Mouse (Mus musculus): ENCODE results near the gene Pms2.

Pms2 gene

GRCm38 (mm10) chr5:143909417-143910400, at the start of gene Pms2, which contains the start of gene Aimp2:
TSS of gene Pms2 (plus strand) at chr5:143909964.
TSS of gene Aimp2 (minus strand) at chr5:143909847.
- DNase-seq = peak; percentile 90 to 91

GRCm38 (mm10) chr5:143871547-143872169, 38.1 kb upstream of the Pms2 start:
- DNase-seq = peak; percentile 34 to 35

GRCm38 (mm10) chr5:143874571-143874970, 35.2 kb upstream of the Pms2 start:
- DNase-seq = no peak

DNA sequence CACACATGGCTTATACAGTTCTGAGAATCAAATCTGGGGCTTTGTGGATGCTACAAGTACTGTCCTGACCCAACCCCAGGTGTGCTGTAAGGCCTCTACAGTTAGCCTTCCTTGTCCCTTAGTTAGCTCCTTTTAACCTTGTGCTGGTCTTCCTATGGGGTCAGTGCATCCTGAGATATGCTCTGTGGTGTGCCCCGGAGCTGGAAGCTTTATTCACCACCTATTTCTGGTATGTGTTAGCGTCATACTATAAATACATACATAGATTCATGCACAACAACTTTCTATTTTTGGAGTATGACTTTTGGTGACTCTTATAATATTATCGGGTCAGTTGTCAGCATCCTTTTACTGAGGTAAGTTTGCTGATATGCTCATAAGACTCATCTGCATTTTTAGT, 24.5 kb upstream of the Pms2 start:
- DNase-seq = no peak

DNA sequence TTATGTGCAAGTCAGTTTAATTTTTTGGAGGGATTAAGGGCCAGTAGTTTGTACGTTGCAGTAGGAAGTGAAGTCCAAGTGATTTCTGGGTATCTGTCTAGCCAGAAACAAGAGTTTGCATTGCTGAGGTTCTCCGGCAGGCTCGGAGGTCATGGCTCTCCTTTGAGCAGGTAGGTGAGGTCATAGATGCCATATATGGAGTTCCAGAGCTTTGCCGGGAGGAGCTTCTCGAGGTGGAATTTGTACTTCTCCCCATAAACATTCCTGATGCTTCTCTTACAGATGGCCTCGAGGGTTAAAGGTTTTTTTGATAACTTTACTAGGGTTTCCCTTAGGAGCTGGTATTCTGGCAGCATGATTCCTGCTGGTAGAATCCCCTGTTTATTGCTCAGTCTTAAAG, 19.0 kb upstream of the Pms2 start:
- DNase-seq = no peak

GRCm38 (mm10) chr5:143892255-143892886, 17.4 kb upstream of the Pms2 start:
- DNase-seq = no peak

DNA sequence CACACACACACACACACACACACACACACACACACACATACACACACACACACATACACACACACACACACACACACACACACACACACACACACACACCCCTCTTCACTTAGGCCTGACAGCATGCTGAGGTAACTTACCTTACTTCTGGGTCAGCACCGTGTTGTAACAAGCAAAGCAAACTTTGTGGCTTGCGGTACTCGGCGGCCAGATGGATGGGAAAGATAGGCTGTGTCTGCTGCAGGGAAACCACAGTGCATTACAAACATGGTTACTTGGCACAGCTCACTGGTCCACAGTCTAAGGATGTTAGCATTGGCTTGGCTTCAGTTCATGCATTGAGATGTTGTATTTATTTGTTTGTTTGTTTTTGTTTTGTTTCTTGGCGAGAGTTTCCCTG, 16.4 kb upstream of the Pms2 start:
- no peak for DNase-seq

GRCm38 (mm10) chr5:143897635-143898330, 12.0 kb upstream of the Pms2 start, which contains the start of gene Ankrd61:
TSS of gene Ankrd61 (minus strand) at chr5:143897685.
- DNase-seq = no peak

GRCm38 (mm10) chr5:143902111-143902510, 7.7 kb upstream of the Pms2 start:
- DNase-seq = no peak

DNA sequence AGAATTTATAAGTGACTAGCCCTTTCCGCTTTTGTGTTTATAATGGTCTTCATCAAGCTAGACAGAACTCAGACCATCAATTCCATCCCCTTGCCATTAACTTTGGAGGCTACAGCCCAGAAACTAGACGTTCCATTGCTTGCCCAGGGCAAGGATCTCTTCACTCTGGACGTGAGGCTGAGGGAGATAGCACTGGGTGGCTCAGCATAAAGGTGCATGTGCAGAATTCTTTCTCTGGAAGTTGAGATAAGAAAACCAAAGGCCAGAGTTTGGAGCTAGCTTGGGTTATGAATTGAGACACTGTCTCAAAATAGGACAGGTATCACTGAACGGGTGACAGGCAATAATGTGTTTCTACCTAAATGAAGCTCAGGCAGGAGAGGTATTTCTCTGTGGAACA, 6.0 kb upstream of the Pms2 start:
- no peak for DNase-seq

GRCm38 (mm10) chr5:143906429-143906828, 3.3 kb upstream of the Pms2 start:
- no peak for DNase-seq

DNA sequence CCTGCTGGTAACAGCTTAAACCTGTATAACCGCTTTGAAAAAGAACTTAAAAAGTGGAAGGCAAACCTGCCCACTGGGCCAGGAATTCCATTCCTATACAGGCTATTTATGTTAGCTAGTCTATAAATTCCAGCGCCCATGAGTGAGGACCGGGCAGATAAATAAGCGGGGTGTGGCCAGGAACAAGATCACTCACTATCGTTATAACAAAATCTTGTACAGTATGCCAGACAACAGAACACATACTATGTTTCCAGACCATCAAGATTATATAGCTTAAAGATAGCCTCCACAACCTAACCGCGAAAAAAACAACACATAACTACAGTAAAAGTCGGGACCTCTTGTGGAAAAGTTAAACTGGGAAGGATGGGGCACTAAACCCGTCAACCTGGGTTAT, 838 bp upstream of the Pms2 start:
- no peak for DNase-seq

DNA sequence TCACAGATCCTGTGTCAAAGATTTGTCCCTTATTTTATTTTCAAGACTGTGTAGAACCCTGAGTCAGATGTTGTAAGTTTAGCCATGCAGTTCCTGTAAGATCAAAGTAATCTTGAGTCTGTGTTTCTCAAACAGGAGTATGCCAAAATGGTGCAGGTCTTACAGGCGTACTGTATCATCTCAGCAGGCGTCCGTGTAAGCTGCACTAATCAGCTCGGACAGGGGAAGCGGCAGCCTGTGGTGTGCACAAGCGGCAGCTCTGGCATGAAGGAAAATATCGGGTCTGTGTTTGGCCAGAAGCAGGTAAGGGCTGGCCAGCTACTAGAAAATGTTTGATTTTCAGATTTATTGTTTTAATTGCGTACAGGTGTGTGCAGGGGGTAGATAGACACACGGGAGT, 6.5 kb downstream of the Pms2 start:
- DNase-seq = no peak

- DNase-seq = peak; percentile 62 to 63
These were observed 7.7 kb downstream of the Pms2 start for GRCm38 (mm10) chr5:143917418-143917817.

- DNase-seq = no peak
These were observed 8.4 kb downstream of the Pms2 start for GRCm38 (mm10) chr5:143918120-143918519.

DNA sequence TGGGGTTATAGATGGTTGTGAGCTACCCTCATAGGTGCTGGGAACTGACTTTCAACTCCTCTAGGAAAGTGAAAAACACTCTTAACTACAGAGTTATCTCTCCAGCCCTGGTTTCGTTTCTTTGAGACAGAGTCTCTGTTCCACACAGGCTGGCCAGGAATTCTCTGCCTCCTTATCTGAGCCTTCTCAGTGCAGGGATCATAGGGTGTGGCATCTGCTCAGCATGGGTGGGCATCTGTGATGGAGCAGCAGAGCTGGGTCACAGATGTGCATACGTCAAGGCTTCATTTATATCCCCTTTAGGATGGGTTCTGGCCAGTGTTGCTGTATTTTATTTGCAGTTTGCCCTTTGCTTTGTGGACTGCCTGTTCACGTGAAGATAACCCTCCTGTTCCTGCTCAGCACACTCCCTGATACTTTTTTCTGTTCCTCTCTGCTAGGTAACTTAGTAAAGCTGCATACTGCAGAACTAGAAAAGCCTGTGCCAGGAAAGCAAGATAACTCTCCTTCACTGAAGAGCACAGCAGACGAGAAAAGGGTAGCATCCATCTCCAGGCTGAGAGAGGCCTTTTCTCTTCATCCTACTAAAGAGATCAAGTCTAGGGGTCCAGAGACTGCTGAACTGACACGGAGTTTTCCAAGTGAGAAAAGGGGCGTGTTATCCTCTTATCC, 15.2 kb downstream of the Pms2 start:
- no peak for DNase-seq

- DNase-seq = no peak
These were observed 18.1 kb downstream of the Pms2 start, which contains the start of gene Gm42421 for GRCm38 (mm10) chr5:143927875-143928274. TSS of gene Gm42421 (plus strand) at chr5:143928175.

DNA sequence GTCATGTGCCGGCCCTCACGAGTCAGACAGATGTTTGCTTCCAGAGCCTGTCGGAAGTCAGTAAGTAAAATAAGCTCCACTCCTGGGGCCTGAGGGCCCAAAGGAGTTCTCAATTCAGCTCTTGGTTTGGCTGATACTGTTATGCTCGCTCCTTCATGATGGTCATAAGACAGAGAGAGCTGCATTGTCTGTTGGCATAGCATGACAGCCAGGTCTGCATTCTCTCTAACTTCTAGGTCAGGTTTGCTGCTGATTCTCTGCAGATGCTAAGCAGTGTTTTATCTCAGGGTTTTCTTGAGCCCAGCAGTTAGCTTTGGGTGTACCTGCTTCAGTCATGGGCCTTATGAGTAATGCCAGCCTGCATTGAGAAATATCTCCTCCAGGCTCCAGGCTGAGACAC, 19.5 kb downstream of the Pms2 start:
- DNase-seq = no peak

DNA sequence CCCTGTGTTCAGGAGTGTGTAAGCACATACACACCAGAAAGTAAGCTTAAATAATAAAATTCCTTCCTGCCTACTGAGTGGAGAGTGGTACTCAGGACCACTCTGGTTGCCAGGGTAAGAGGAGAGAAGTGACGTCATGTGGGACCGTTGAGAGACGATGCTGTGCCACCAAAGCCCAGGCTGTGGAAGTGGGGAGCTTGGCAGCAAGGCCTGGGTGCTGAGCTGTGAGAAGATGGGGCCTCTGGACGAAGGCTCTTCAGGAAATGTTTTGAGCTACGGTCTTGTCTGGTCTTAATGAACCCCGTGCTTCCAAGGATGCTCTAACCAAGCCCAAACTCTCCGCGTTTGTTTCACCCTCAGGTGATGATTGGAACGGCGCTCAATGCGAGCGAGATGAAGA, 20.9 kb downstream of the Pms2 start:
- no peak for DNase-seq

- DNase-seq = no peak
These were observed 22.3 kb downstream of the Pms2 start for GRCm38 (mm10) chr5:143931863-143932580.

GRCm38 (mm10) chr5:143932831-143933230, 23.1 kb downstream of the Pms2 start, which contains the start of gene Rsph10b:
TSS of gene Rsph10b (plus strand) at chr5:143933035.
- DNase-seq = no peak

Data from B cell, adult 2 months (primary cell).